Mouse (Mus musculus) midbrain, embryonic 13.5 days (tissue): ENCODE measurements around the gene Ptpn13. TPM values are rescaled to one million over a fixed set of nuclear protein-coding genes. Genes with fewer than 3 reads are reported as not detected.

Source experiments
- ATAC-seq: fragments of 200-750 bp; cut with Nextera tagmentation; 2 replicates; pipeline ENCODE4 v1.8.0; 2017; ENCODE audit warnings: mild to moderate bottlenecking, moderate TSS enrichment, moderate library complexity
- H3K27ac ChIP-seq: fragments of 300-500 bp; sonication (generic); 2 replicates; pipeline ENCODE4 v1.5.1; 2015; ENCODE audit warnings: inconsistent platforms, mild to moderate bottlenecking, moderate library complexity
- H3K27me3 ChIP-seq: fragments of 300-500 bp; sonication (generic); 2 replicates; pipeline ENCODE4 v1.6.1; 2015; ENCODE audit warnings: mild to moderate bottlenecking, inconsistent platforms
- H3K36me3 ChIP-seq: fragments of 300-500 bp; sonication (generic); 2 replicates; pipeline ENCODE4 v1.6.1; 2015; ENCODE audit warnings: mild to moderate bottlenecking, inconsistent platforms
- H3K4me1 ChIP-seq: fragments of 300-500 bp; sonication (generic); replicated peaks from 2 replicates; pipeline ENCODE4 v1.6.1; 2015; ENCODE audit warnings: inconsistent platforms
- H3K4me2 ChIP-seq: fragments of 300-500 bp; sonication (generic); replicated peaks from 2 replicates; pipeline ENCODE4 v1.6.1; 2015; ENCODE audit warnings: moderate library complexity, mild to moderate bottlenecking, inconsistent platforms
- H3K4me3 ChIP-seq: fragments of 300-500 bp; sonication (generic); replicated peaks from 2 replicates; pipeline ENCODE4 v1.5.1; 2015; ENCODE audit warnings: mild to moderate bottlenecking, inconsistent platforms
- H3K9ac ChIP-seq: fragments of 300-500 bp; sonication (generic); replicated peaks from 2 replicates; pipeline ENCODE4 v1.6.1; 2015; ENCODE audit warnings: mild to moderate bottlenecking, inconsistent platforms
- H3K9me3 ChIP-seq: fragments of 300-500 bp; sonication (generic); 2 replicates; pipeline ENCODE4 v1.6.1; 2016; ENCODE audit warnings: mild to moderate bottlenecking, inconsistent platforms
- WGBS: fragments of 180-500 bp; shearing (Covaris S2); methylation state at CpG from one replicate; pipeline ENCODE4 v1.1.7; 2015; 5-methylcytosine and 5-hydroxymethylcytosine counted together
- polyA plus RNA-seq: library from polyadenylated mRNA; unstranded; fragments of >200 nt; fragmentation: Nextera tagmentation; extraction: Ambion mirVana; gene quantifications from 2 replicates; pipeline ENCODE4 v1.2.1, GENCODE M21; 2015

The Ptpn13 gene
- polyA plus RNA-seq, 1 experiment from 2014 or later: 8.7 TPM

DNA sequence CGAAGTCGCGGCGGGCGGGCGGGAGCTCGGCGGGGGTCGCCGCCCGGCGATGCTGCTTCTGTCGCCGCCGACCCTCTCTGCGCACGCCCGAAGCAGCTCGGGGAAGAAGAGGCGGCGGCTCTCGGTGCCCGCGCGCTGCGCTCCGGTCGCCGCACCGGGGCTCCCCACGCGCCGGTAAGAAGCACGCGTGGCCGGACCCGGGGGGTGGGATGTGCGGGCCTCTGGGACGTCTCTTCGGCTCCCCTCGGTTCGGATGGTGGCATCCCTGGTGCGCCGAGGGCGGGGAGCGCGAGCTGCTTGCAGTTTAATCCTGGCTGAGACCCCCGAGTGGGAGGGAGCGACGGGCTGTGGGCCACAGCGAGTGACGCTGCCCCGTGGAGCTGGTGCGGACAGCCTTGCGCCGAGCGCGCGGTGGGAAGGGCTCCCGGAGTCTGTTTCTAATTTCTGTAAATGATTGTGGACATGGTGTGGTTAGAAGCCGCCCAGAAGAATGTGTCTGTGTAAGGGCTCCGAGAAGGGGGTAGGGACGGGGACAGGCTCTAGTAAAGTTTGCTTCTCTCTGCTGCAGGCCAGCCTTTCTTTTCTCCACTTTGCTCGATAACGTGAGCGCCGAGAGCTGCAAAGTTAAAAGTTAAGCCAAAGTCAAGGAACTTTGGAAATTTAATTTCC is 505 bp downstream of the Ptpn13 start:
- WGBS: under 1% methylated on average over 54 of the region's 67 CpGs
- peak overlapping the region; percentile 84 for H3K9ac ChIP-seq

GRCm38 (mm10) chr5:103426250-103426649 is 1.3 kb downstream of the Ptpn13 start:
- ATAC-seq: no peak
- Histone ChIP-seq H3K9ac (peak overlapping the region; percentile 84; the same call in 1 of the 2 replicates), H3K4me1 (peaks cover 33% of the 10 kb centered on the region), H3K27ac (no peak overlapping the region), H3K4me3 (peak overlapping the region; percentile 87), H3K9me3 (no peaks in the 10 kb centered on the region), H3K36me3 (no peaks in the 10 kb centered on the region), H3K4me2 (peak overlapping the region; percentile 89), H3K27me3 (0 out of 2 replicates have a peak, but pooled peaks cover 3% of the 10 kb centered on the region)
- WGBS: 15% methylated on average over 9 of the region's 9 CpGs

More for the DNA sequence above, 505 bp downstream of the Ptpn13 start:
- peak overlapping the region; percentile 87 for H3K4me3 ChIP-seq
- peaks cover 3% of the 10 kb centered on the region; the same call in 1 of the 2 replicates for H3K27me3 ChIP-seq
- no peaks in the 10 kb centered on the region for H3K36me3 ChIP-seq
- no peaks in the 10 kb centered on the region for H3K9me3 ChIP-seq
- peak overlapping the region; percentile 80 for H3K27ac ChIP-seq
- peak overlapping the region; percentile 89 for H3K4me2 ChIP-seq
- peak; percentile 32 for ATAC-seq
- H3K4me1 ChIP-seq: peaks cover 40% of the 10 kb centered on the region

DNA sequence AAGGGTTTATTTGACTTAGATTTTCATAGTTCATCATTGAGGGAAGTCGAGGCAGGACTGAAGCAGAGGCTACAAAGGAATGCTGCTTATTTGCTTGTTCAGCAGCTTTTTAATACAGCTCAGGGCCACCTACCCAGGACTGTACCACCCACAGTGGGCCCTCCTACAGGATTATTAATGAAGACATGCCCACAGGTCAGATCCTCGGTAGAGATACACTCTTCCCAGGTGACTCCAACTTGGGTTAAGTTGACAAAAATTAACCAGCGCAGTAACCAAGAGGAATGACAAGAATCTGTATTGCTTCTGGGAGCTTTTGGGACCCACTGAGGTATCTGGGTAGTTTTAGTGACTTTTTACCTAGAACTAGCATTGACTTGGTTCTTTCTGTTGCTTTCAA is 6.0 kb downstream of the Ptpn13 start:
- ATAC-seq: no peak
- Histone ChIP-seq H3K36me3 (no peaks in the 10 kb centered on the region), H3K4me2 (no peak overlapping the region), H3K4me3 (no peak overlapping the region), H3K27me3 (no peaks in the 10 kb centered on the region), H3K9me3 (no peaks in the 10 kb centered on the region), H3K4me1 (peaks cover 16% of the 10 kb centered on the region), H3K9ac (no peak overlapping the region), H3K27ac (no peak overlapping the region)
- 81% methylated on average over 3 of the region's 3 CpGs for WGBS

DNA sequence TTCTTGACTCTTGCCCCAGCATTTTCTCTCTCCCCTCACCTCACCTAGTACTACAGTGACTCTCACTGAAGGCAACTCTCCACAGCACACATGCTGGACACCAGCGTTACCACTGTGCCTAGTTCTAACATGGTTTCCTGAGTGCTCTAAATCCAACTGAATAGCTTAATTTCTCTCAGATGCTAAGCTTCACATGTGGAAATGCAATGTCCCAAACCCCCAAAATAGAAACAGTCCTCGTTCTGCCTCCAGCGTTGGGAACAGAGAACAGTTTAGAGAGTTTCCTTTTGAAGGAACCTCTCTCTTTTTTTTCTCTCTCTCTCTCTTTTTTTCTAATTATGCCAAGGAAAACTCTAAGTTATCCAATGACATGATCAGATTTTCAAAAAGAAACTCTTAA is 6.5 kb downstream of the Ptpn13 start:
- peaks cover 16% of the 10 kb centered on the region for H3K4me1 ChIP-seq
- H3K4me2 ChIP-seq: no peak overlapping the region
- ATAC-seq: no peak
- no peak overlapping the region for H3K27ac ChIP-seq
- WGBS: 82% methylated on average over 3 of the region's 3 CpGs
- H3K27me3 ChIP-seq: no peaks in the 10 kb centered on the region
- no peaks in the 10 kb centered on the region for H3K9me3 ChIP-seq
- no peaks in the 10 kb centered on the region for H3K36me3 ChIP-seq
- H3K9ac ChIP-seq: no peak overlapping the region
- no peak overlapping the region for H3K4me3 ChIP-seq

- peak overlapping the region; percentile 32 for H3K4me3 ChIP-seq
- no peaks in the 10 kb centered on the region for H3K9me3 ChIP-seq
- peak overlapping the region; percentile 50 for H3K4me2 ChIP-seq
- peaks cover 12% of the 10 kb centered on the region for H3K4me1 ChIP-seq
- 16% methylated on average over 19 of the region's 19 CpGs for WGBS
- no peak overlapping the region for H3K9ac ChIP-seq
- H3K27ac ChIP-seq: no peak overlapping the region
- no peaks in the 10 kb centered on the region for H3K27me3 ChIP-seq
- ATAC-seq: no peak
- no peaks in the 10 kb centered on the region for H3K36me3 ChIP-seq
These were observed 11.3 kb downstream of the Ptpn13 start for GRCm38 (mm10) chr5:103436039-103436944.

- H3K4me3 ChIP-seq: no peak overlapping the region
These were observed 12.7 kb downstream of the Ptpn13 start for GRCm38 (mm10) chr5:103437714-103438113.

GRCm38 (mm10) chr5:103439171-103439570 is 14.2 kb downstream of the Ptpn13 start:
- H3K4me2 ChIP-seq: no peak overlapping the region
- ATAC-seq: no peak
- no peak overlapping the region for H3K4me3 ChIP-seq
- H3K4me1 ChIP-seq: peaks cover 24% of the 10 kb centered on the region
- H3K36me3 ChIP-seq: no peaks in the 10 kb centered on the region
- 89% methylated on average over 11 of the region's 11 CpGs for WGBS
- no peaks in the 10 kb centered on the region for H3K27me3 ChIP-seq
- no peak overlapping the region for H3K9ac ChIP-seq
- H3K9me3 ChIP-seq: no peaks in the 10 kb centered on the region
- H3K27ac ChIP-seq: no peak overlapping the region

More at GRCm38 (mm10) chr5:103437714-103438113, 12.7 kb downstream of the Ptpn13 start:
- Histone ChIP-seq H3K9ac (no peak overlapping the region), H3K9me3 (no peaks in the 10 kb centered on the region), H3K36me3 (no peaks in the 10 kb centered on the region), H3K27me3 (no peaks in the 10 kb centered on the region), H3K4me2 (no peak overlapping the region), H3K4me1 (peaks cover 24% of the 10 kb centered on the region), H3K27ac (no peak overlapping the region)
- WGBS: 71% methylated on average over 3 of the region's 3 CpGs
- ATAC-seq: no peak

DNA sequence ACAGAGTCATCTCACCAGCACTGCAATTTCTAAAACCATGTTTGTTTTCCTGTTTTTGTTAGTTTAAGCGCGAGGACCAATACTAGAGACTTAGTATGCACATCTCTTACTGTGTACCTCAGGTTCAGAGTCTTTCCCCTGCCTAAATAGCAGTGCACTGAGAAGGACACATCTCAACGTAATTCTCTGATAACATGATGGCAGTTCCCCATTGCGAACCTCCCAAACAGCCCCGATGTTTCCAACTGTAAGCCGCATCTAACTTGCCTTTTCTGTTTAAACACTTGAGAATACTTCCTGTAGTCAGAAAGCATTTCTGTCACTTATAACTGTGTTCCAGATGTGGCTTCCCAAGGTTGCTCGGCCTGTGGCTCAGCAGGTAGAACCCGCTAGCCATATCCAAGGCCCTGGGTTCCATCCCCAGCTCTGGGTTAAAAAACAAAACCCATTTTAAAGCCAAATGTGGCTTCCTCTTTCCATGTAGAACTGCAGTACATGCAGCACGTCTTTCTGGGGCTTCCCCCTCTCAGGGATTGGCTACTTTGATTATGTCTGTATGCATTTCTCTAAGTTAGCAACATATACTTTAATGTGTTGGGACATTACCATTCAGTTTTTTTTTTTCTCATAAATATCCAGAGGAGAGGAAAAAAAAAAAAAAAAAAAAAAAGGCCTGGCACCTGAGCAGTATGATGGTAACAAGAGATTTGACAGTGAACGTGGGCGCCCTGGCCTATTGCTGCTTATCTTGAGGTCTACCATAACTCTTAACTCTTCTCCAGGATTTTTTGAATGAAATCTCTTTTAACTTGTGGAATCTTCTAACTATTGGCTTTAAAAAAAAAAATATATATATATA is 15.7 kb downstream of the Ptpn13 start:
- ATAC-seq: no peak
- WGBS: 91% methylated on average over 11 of the region's 11 CpGs

DNA sequence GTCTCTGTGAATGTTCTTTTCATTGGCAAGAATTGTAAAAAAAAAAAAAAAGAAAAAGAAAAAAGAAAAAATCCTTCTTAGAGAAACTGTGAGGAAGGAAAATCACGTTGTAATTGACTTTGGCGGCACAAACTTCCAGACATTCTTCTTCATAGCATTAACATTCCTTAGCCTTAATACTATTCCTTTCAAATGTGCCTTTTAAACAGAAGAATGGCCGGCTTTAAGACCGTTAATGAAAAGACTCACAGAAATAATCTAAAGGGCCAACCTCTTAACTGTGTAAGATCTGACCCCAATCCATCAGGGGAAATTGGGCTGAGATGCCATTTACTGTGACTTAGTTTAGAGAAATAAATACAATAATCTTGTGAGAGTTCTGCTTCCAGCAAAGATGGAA is 16.7 kb downstream of the Ptpn13 start:
- Histone ChIP-seq H3K9me3 (no peaks in the 10 kb centered on the region), H3K27ac (peak overlapping the region; percentile 47; the same call in 1 of the 2 replicates), H3K4me3 (no peak overlapping the region), H3K36me3 (no peaks in the 10 kb centered on the region), H3K27me3 (no peaks in the 10 kb centered on the region), H3K4me1 (peaks cover 14% of the 10 kb centered on the region), H3K4me2 (no peak overlapping the region), H3K9ac (no peak overlapping the region)
- no peak for ATAC-seq
- 11% methylated on average over 4 of the region's 4 CpGs for WGBS

More for the DNA sequence above, 15.7 kb downstream of the Ptpn13 start:
- Histone ChIP-seq H3K4me3 (no peak overlapping the region), H3K4me2 (no peak overlapping the region), H3K9me3 (no peaks in the 10 kb centered on the region), H3K9ac (no peak overlapping the region), H3K27ac (no peak overlapping the region), H3K36me3 (no peaks in the 10 kb centered on the region), H3K4me1 (peaks cover 24% of the 10 kb centered on the region), H3K27me3 (no peaks in the 10 kb centered on the region)

GRCm38 (mm10) chr5:103442269-103442688 is 17.3 kb downstream of the Ptpn13 start:
- H3K4me1 ChIP-seq: peaks cover 17% of the 10 kb centered on the region
- no peak overlapping the region for H3K9ac ChIP-seq
- no peaks in the 10 kb centered on the region for H3K27me3 ChIP-seq
- peak overlapping the region; percentile 47; the same call in 1 of the 2 replicates for H3K27ac ChIP-seq
- H3K9me3 ChIP-seq: no peaks in the 10 kb centered on the region
- H3K4me3 ChIP-seq: no peak overlapping the region
- no peak for ATAC-seq
- WGBS: 39% methylated on average over 4 of the region's 4 CpGs
- H3K4me2 ChIP-seq: no peak overlapping the region
- no peaks in the 10 kb centered on the region for H3K36me3 ChIP-seq

DNA sequence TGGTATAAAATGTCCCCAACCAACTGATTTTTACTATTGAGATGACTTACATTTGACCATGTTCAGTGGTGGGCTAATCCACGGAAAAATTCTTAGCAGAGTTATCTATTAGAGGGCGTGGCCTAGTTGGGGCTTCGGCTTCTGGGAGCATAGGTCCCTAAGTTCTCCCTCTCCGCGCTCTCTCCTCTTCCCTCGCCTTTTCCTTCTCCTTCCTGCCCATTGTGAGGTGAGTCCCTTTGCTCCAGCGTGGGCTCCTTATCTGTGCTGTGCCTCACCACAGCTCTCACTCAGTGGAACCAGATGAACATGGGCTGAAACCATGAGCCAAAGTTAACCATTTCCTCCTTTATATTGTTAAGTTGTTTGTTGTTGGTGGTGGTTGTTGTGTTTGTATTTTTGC is 17.9 kb downstream of the Ptpn13 start:
- peaks cover 24% of the 10 kb centered on the region for H3K4me1 ChIP-seq
- H3K4me2 ChIP-seq: no peak overlapping the region
- H3K27ac ChIP-seq: no peak overlapping the region
- no peaks in the 10 kb centered on the region for H3K27me3 ChIP-seq
- H3K9me3 ChIP-seq: no peaks in the 10 kb centered on the region
- WGBS: 69% methylated on average over 7 of the region's 7 CpGs
- no peak overlapping the region for H3K4me3 ChIP-seq
- ATAC-seq: no peak
- no peaks in the 10 kb centered on the region for H3K36me3 ChIP-seq
- no peak overlapping the region for H3K9ac ChIP-seq
